Mouse (Mus musculus) olfactory bulb, adult 2 months (tissue): ENCODE results near the gene Tnrc6c. TPM values are rescaled to one million over a fixed set of nuclear protein-coding genes. Genes with fewer than 3 reads are reported as not detected.

Experiments used
- H3K27ac ChIP-seq: fragments of 200-500 bp; 2 replicates; pipeline ENCODE4 v1.5.1; 2012; ENCODE audit warnings: low read depth, low read length; ENCODE audit not compliant: insufficient read depth
- H3K4me1 ChIP-seq: fragments of 200-500 bp; 2 replicates; pipeline ENCODE4 v1.6.1; 2012; ENCODE audit warnings: low read length; ENCODE audit not compliant: control insufficient read depth, insufficient read depth
- H3K4me3 ChIP-seq: fragments of 200-500 bp; 2 replicates; pipeline ENCODE4 v1.5.1; 2012; ENCODE audit warnings: mild to moderate bottlenecking, low read depth, low read length, moderate library complexity; ENCODE audit not compliant: insufficient read depth
- CTCF ChIP-seq: fragments of 200-500 bp; IDR thresholded peaks from 2 replicates; pipeline ENCODE4 v1.5.1; 2012; ENCODE audit warnings: low read depth, mild to moderate bottlenecking, low read length, moderate library complexity; ENCODE audit not compliant: insufficient read depth
- POLR2A ChIP-seq: fragments of 200-500 bp; IDR thresholded peaks from 2 replicates; pipeline ENCODE4 v1.6.1; 2012; ENCODE audit warnings: mild to moderate bottlenecking, low read depth, low read length, moderate library complexity; ENCODE audit not compliant: insufficient read depth
- WGBS: fragments of 180-500 bp; shearing (Covaris S2); methylation state at CpG from one replicate; pipeline ENCODE4 v1.1.7; 2018; 5-methylcytosine and 5-hydroxymethylcytosine counted together
- polyA plus RNA-seq: library from polyadenylated mRNA; stranded (reverse); fragments of >200 nt; gene quantifications from 2 replicates; pipeline ENCODE4 v1.2.4, GENCODE M21; 2012; ENCODE audit warnings: low replicate concordance; ENCODE audit not compliant: missing spikeins, insufficient read depth, insufficient read length

The Tnrc6c gene
- polyA plus RNA-seq, 1 experiment: not detected

GRCm38 (mm10) chr11:117791441-117791761 is 137.3 kb downstream of the Tnrc6c start:
- TF ChIP-seq CTCF (no peak), POLR2A (no peak)
- WGBS: 96% methylated on average over 9 of the region's 9 CpGs

GRCm38 (mm10) chr11:117792281-117792888 is 138.3 kb downstream of the Tnrc6c start:
- 28% methylated on average over 22 of the region's 22 CpGs for WGBS
- Histone ChIP-seq H3K4me3 (no peak overlapping the region), H3K27ac (no peak overlapping the region), H3K4me1 (no peaks in the 10 kb centered on the region)
- TF ChIP-seq POLR2A (no peak), CTCF (no peak)

More at GRCm38 (mm10) chr11:117791441-117791761, 137.3 kb downstream of the Tnrc6c start:
- Histone ChIP-seq H3K4me3 (no peak overlapping the region), H3K27ac (no peak overlapping the region), H3K4me1 (no peaks in the 10 kb centered on the region)

DNA sequence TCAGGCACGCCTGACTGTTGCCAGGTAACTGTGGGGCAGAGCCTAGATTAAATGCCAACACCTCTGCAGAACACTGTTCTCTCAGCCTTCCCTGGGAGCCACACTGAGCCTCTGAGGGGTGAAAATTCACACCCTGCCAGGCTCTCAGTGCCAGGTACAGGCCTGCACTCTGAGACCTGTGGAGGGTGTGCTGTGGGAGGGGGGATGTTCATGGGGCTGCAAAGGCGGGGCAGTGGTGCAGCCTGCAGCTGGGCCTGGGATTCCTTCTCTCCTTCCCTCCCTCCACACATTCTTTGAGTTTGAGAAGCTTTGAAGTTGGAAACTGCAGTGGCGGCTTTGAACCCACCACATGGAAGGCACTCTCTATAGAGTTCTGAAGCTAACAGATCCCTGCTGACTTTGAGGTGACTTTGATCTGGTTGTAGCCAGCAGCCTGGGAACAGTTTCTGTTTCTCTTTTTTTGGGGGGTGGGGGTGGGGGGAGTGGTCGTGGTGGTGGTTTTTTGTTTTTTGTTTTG is 140.0 kb downstream of the Tnrc6c start:
- H3K4me1 ChIP-seq: no peaks in the 10 kb centered on the region
- H3K27ac ChIP-seq: no peak overlapping the region
- H3K4me3 ChIP-seq: no peak overlapping the region
- TF ChIP-seq POLR2A (no peak), CTCF (no peak)
- 77% methylated on average over 4 of the region's 4 CpGs for WGBS

- no peaks in the 10 kb centered on the region for H3K4me1 ChIP-seq
- no peak overlapping the region for H3K4me3 ChIP-seq
- WGBS: 74% methylated on average over 5 of the region's 5 CpGs
- no peak overlapping the region for H3K27ac ChIP-seq
- TF ChIP-seq CTCF (no peak), POLR2A (no peak)
These were observed 142.9 kb downstream of the Tnrc6c start for GRCm38 (mm10) chr11:117796954-117797353.

DNA sequence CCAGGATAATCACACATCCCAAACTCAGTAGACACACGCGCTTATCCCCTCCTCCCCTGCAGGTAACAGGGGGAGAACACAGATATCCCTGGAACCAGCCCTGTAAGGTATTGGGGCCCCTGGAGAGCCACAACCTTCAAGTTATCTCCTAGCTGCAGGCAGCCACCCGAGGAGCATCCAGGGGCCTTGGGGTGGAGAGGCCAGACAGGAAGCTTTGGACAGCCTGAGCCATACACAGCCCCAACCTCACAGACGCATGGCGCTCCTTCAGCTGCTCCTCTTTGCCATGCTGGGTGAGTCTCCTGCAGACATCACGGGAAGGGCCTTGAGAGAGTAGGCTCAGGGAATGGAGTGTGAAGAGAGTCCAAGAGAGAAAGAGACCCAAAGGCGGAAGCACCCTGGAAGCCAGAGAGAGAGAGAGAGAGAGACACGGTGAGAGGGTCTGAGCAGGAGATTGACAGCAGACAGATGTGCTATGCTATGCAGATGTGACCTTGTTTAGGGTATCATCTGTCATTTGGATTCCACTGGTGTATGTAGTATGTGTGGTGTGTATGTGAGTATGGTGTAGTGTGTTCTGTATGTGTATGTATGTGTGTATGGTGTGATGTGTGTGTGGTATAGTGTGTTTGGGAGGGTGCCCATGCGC is 143.5 kb downstream of the Tnrc6c start, which contains the start of gene 6030468B19Rik:
6030468B19Rik (plus strand) TSS at position 150 of the 649 bp plus-strand sequence.
- 90% methylated on average over 9 of the region's 9 CpGs for WGBS
- H3K27ac ChIP-seq: no peak within 1 kb of the TSS
- no peak within 1 kb of the TSS for H3K4me3 ChIP-seq
- TF ChIP-seq CTCF (no peak), POLR2A (no peak)
- no peaks in the 10 kb centered on the region for H3K4me1 ChIP-seq

DNA sequence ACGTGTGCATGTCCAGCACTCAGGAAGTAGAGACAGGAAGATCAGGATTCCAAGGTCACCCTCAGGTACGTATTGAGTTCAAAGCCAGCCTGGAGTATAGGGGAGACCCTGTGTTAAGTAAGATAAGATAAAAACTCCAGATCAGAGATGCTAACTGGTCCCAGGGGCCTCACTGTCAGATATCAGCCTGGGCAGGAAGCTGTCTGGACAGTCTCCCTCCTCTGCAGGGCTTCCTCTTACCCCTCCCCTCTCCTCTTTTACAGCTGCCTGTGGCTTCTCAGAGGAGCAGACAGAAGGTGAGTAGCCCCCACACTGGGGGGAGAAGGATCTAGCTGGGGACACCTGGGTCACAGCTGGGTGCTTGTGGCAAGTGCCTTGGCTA is 144.1 kb downstream of the Tnrc6c start:
- H3K4me3 ChIP-seq: no peak overlapping the region
- no peaks in the 10 kb centered on the region for H3K4me1 ChIP-seq
- TF ChIP-seq POLR2A (no peak), CTCF (no peak)
- no peak overlapping the region for H3K27ac ChIP-seq
- 89% methylated on average over 2 of the region's 2 CpGs for WGBS

GRCm38 (mm10) chr11:117799174-117799573 is 145.1 kb downstream of the Tnrc6c start:
- TF ChIP-seq POLR2A: no peak
- no peak for TF ChIP-seq CTCF
- WGBS: 61% methylated on average over 5 of the region's 5 CpGs
- H3K27ac ChIP-seq: no peak overlapping the region
- H3K4me3 ChIP-seq: no peak overlapping the region
- H3K4me1 ChIP-seq: no peaks in the 10 kb centered on the region

- Histone ChIP-seq H3K4me1 (no peaks in the 10 kb centered on the region), H3K27ac (no peak overlapping the region), H3K4me3 (no peak overlapping the region)
- no peak for TF ChIP-seq CTCF
- TF ChIP-seq POLR2A: no peak
- 86% methylated on average over 7 of the region's 7 CpGs for WGBS
These were observed 145.9 kb downstream of the Tnrc6c start for GRCm38 (mm10) chr11:117800038-117800437.

- Histone ChIP-seq H3K4me3 (no peak overlapping the region), H3K27ac (no peak overlapping the region), H3K4me1 (no peaks in the 10 kb centered on the region)
- 92% methylated on average over 7 of the region's 7 CpGs for WGBS
- TF ChIP-seq POLR2A (no peak), CTCF (no peak)
These were observed 147.6 kb downstream of the Tnrc6c start for GRCm38 (mm10) chr11:117801650-117802049.
